Mouse (Mus musculus) neutrophil, adult 5-6 weeks (primary cell): ENCODE results near the gene Pkp1. TPM values are rescaled to one million over a fixed set of nuclear protein-coding genes. Genes with fewer than 3 reads are reported as not detected.

Source experiments
- ATAC-seq: fragments of 151-379, 151-347 bp; 2 replicates; pipeline ENCODE4 v1.8.0; 2017; ENCODE audit warnings: mild to moderate bottlenecking, moderate TSS enrichment; ENCODE audit not compliant: insufficient number of reproducible peaks, poor library complexity, low FRiP score, severe bottlenecking; ENCODE audit errors: extremely low read depth
- total RNA-seq: library from RNA; stranded (forward); fragments of 200-1000 nt; gene quantifications from 2 replicates; pipeline ENCODE4 v1.2.3, GENCODE M21; 2017

Gene Pkp1
- total RNA-seq, 1 experiment from 2014 or later = not detected

DNA sequence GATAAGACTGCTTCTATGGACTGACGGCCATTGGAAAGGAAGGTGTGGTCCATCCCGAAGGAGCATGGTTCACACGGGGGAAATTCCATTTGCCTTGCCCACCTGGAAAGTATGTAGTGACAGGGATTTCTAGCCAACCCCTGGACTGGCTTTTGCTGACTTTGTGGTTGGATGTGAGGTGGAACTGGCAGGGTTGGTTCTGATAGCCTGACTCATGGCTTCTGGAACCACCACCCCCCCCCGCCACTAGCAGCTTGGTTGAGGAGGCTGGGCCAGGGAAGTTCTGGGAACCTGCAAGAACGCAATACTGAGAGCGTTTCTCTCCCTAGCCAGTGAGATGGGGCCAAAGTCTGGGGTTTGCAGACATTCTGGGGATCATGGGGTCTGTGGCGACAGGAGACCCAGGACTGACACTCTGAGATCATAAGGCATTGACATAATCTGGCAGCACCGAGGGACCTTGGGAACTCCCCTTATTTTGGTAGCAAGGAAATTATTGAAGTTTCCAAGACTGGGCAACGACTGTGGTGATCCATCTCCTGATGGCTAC lies 55.1 kb downstream of the Pkp1 start:
- ATAC-seq = no peak

DNA sequence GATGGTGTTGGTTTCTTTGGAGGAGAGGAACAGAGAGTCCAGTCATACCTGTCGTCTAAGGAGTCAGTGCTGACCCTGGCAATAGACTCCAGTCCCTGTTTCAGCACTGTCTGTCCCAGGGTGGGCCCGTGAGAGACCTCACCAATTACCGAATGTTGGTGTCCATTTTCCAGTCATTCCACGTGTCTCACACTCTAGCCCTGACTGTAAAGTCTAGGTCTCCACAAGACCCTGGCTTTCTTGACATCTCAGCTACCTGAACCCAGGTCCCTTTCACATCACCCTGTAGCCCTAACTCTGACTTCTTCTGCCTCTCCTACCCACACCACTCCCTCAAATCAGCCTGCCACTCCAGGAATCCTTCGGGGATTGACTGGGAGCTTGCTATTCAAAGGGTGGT lies 56.4 kb downstream of the Pkp1 start:
- no peak for ATAC-seq

DNA sequence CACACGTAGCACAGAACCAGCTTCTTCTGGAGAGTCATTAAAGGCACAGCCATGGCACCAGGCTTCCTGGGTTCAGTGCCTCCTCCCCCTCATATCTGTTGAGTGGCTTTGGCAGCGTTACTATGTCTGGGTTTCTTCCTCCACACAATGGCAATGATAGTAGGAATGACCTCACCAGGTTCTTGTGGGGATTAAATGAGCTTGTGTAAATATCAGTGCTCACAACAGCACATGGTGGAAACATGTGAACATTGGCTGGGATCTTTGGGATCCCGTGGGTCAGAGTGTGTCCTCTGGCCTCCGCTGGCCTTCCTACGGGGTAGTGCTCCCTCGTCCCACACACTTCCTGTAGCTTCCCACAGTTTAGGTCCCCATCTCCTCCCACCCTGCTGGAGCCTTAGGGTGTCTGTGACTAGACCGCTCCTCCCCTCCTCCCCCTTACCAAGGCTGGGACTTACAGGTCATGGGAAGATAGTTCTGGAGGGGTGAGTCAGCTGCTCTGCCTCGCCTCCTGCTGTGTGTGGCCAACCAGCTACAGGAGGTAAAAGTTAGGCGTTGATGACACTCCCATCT lies 56.9 kb downstream of the Pkp1 start:
- no peak for ATAC-seq

DNA sequence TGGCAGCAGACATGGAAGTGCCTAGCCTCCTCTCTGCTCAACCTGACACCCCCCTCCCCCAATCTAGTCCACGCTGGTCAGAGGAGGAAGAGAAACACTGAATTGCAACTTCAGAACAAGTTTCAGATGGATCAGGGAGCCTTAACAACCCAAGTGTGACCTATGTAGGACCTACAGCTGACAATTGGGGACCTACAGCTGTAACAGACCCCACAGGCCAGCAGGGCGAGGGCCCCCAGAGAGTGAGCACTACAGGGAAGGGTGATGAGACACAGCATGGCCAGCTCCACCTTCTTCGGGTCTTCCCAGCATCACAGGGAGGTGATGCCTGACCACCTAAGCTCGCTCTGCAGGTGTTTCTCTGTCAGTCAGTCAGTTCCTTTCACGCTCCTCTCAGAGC lies 57.9 kb downstream of the Pkp1 start:
- ATAC-seq = no peak

DNA sequence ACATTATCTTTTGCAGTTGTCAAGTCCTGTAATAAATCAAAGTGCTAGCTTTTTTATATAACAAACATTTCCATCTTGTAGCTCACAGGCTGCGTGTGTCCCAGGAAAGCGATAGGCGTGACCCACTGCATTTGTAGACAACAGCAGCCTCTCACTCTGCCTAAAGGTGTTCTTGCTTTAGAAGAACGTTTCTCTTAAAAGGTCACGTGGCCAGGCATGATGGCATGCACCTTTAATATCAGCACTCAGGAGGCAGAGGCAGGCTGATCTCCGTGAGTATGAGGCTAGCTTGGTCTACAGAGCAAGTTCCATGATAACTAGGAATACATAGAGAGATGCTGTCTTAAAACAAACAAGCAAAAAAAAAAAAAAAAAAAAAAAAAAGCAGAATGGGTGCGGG lies 60.5 kb downstream of the Pkp1 start:
- ATAC-seq = no peak

DNA sequence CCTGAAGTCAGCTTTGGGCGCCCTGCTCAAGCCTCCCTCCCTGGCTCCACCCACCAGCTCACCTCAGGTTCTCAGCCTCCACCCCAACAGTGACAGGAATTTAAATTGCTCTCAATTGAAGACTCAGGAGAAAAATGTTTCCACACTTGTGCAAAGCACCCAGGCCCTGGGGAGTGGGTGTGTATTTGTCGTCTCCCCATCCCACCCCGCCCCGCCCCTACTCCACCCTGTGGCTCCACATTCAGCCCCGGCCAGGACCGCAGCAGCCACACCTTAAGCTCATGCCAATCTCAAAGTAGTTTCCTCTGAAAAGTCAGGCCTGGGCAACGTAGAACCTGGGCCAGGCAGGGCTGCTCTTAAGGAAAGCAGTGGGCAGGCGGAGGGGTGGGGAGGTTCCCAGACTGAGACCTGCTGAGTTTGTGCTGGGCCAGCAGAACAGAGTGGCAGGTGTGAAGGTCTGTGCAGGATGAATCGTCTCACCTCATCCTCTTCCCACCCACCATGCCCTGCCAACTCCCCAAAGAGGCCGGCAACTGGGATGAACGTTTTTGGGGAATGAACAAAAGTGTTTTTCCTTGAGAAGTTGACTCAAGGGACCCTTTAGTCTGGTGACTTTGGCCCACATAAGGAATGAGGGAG lies 61.8 kb downstream of the Pkp1 start:
- no peak for ATAC-seq

DNA sequence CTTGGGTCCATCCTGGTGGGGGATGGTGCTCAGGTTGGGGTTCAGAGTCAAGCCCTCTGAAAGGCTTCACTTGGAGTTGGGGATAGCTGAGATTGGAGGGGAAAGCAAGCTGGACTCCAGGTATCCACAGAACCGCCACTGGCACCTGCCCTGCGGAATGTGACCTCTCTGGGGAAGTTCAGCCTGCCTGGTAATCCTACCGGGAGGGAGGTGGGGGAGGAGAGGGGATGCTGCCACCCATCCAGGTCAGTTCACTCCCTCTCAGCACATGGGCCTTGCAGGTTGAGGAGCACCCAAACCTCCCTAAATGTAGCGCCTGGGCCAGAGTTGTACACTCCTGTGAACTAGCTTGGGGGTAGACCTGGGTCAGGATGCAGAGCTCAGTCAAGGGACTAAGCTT lies 62.9 kb downstream of the Pkp1 start:
- ATAC-seq = no peak

DNA sequence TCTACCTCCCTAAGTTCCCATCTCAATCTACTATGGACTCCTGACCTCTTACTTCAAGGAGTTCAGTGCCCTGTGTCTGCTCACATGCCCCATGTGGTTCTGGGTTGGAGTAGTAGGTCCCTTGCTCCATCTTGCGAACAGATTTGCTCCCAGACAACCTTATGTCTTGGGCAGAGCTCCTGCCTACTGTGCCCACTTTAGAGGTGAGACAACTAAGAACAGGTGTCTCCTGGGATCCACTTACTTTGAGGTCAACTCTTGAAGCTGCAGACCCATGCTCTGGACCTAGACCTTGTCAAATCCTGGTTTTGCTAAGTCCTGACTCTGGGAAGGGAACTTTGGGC lies 63.7 kb downstream of the Pkp1 start:
- no peak for ATAC-seq

DNA sequence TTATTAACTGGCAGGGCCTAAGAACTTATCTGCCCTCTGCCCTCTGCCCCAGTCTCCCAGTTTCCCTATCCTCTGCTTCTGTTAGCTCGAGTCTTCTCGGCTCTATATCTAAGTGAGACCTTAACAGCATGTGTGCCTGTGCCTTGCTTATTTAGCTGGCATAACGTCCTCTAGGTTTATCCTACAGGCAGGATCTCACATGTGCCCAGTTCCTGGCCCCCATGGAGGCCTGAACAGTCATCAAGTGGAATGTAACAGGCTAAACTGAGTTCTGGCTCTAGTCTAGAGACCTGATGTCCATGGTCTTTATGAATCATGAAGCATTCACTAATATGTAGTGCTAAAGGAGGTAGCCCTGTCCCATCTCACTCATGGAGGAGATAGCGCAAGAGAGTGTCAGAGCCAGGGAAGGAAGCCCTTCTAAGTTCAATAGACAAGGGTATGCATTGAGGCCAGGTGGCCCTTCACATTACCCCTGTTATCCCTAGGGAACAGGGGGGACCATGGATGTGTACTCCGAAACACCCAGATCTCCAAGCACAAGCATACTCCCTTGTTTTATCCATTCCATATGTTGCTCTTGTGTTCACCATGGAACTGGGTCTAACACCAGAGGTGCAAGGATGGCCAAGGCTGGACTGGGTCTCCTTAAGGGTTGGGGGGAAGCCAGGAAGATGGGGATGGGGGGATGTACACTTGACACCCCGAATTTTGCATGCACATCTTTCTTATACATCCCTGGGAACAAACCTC lies 64.2 kb downstream of the Pkp1 start:
- no peak for ATAC-seq

DNA sequence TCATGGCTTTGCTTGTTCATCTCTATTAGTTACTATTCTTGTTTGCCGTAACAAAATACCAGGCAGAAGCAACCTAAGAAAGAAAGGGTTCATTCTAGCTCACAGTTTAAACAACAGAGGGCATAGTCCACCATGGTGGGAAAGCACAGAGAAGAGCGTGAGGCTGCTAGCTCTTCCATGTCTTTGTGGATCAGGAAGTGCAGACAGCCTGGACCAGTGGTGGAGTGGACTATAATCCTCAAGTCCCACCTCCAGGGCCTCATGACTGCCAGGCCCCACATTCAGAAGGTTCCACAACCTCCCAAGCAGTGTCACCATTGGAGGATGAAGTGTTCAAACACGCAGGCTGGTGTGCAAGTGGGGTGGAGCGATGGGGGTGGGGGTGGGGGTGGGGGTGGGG lies 65.8 kb downstream of the Pkp1 start:
- no peak for ATAC-seq

DNA sequence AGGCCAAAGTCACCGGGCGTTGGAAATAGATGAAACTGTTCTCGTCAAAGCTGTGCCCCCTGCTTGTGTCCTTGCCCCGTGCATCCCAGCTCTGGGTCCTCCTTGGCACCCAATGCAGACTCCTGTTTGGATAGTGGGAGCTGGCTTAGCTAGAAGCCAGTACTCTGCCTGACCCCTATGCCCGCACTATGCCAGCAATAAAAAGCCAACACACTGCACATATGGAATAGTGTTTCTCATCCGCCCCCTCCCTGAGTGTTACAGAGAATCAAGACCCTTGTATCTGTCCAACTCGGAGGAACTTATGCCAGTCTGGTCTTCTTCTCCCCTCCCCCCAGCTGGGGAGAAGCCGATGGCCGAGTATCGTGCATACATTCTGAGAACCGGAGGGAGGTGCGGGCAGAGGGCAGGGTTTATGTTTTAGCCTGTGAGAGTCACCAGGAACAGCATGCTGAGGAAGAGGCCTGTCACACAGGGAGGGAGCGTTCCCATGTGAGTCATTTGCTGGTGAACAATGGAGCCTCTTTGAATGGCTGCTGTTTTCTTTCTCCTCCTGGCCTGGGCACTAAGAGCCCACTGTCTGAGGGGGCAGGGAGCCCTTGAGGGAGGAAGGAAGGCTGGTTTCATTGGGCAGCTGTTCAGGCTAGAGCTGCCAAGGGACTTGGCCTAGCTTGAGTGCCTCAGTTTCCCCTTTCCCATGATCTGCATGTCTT lies 66.8 kb downstream of the Pkp1 start:
- no peak for ATAC-seq

DNA sequence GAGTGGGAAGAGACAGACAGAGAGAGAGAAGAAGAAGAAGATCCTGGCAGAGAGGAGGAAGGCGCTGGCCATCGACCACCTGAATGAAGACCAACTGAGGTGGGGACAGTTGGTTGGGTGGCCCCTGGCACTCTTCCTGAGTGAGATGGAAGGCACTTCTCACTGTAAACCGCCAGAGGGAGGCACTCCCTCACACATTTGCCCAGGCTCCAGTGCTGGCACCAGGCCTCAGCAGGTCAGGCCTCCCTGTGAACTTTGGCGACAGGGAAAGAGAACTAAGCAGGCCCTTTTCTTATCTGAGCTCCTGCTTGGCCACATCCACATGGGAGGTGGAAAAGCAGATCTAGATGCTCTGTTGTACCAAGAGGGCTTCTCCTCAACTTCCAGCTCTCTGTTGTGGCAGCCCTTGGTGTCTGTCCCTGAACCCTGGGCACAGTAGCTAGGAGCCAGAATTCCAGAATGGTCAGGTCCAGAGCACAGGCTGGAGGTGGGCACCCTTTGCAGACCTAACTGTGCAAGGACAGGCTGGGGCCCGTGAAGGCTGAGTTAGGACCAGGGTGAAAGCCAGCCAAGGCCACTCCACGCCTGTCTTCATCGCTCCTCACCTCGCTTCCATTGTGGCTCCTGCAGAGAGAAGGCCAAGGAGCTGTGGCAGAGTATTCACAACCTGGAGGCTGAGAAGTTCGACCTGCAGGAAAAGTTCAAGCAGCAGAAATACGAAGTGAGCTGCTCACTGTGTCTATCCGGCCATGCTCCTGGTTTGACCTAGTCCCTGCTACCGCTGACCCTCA lies 68.1 kb downstream of the Pkp1 start:
- ATAC-seq = no peak

DNA sequence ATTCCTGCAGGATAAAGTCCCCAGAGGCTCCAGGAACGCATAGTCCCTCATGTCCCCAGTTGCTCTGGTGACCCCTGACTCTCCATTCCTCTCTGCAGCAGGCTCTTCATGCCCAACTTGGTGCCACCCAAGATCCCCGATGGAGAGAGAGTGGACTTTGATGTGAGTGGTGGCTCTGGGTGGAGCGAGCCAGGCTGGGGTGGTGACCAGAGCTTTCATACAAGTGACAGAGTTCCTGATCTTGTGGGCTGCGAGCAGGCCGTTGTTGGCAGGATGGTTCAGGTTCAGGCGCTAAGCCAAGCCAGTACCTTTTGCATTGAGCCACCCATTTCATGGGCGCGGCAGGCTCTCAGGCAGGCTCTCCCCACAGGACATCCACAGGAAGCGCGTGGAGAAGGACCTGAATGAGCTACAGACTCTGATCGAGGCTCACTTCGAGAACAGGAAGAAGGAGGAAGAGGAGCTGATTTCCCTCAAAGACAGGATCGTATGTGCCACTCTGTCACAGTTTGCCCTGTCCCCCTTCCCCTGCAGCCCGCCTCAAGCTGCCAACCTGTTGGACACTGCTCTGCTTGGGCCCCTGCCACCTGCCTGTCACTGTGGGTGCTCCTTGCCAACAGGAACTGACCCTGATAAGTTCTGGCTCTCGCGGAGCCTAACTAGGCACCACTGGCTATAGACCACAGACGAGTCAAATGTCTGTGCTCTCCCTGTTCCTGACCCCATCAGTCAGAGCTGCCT lies 71.2 kb downstream of the Pkp1 start:
- ATAC-seq = no peak

DNA sequence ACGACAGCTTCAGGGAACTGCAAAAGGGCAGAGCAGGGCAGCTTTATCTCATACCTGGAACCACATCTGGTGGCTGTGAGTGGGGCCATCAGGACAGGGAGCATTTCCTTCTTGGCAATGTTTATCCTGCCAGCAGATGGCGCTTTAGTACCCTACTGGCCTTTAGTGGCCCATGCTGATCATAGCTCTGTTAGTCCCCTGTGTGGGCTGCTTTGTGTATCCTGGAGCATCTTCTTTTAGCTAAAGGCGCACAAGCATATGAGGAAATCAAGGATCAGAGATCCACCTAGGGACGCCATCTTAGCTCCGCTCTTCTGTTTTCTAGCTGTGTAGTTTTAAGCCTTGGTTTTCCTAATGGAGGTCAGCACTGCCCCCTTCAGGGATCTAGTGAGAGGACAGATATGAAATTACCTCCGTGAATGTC lies 71.9 kb downstream of the Pkp1 start:
- ATAC-seq = 0 out of 2 replicates have a peak, but pooled peaks have one; percentile 23

DNA sequence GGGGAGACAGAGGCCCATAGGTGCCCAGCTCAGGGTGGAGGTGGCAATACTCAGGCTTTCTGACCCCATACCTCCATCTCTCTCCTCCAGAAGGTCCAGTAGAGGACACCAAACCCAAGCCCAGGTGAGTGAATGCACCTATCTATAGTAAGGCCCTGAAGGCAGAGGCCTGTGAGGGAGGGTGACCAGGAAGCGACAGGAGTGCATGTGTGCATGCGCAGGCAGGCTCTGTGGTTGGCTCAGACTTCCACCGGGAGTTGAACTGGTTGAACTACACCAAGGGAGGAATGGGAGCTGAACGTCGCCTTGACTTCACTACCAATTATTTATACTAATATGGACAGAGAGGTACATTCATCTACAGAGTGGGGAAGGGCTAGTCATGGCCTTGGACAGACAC lies 72.4 kb downstream of the Pkp1 start:
- no peak for ATAC-seq

DNA sequence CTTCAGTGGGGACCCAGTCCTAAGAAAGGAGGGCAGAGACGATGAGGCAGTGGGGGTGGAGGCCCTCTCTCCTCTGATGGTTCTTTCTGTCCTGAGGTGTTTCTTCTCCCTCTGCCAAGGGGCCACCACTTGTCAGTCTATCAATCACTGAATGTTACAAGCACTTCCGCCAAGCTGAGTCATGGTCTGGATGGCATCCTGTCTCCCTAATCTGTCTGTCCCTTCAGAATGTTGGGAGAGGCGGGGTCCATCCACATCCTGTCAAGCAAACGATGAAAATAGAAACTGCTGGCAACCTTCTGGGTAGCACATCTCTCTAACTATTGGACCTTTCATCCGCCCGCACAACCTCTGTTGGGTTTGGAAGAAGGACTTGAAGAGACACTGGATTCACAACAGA lies 74.5 kb downstream of the Pkp1 start:
- ATAC-seq = no peak

DNA sequence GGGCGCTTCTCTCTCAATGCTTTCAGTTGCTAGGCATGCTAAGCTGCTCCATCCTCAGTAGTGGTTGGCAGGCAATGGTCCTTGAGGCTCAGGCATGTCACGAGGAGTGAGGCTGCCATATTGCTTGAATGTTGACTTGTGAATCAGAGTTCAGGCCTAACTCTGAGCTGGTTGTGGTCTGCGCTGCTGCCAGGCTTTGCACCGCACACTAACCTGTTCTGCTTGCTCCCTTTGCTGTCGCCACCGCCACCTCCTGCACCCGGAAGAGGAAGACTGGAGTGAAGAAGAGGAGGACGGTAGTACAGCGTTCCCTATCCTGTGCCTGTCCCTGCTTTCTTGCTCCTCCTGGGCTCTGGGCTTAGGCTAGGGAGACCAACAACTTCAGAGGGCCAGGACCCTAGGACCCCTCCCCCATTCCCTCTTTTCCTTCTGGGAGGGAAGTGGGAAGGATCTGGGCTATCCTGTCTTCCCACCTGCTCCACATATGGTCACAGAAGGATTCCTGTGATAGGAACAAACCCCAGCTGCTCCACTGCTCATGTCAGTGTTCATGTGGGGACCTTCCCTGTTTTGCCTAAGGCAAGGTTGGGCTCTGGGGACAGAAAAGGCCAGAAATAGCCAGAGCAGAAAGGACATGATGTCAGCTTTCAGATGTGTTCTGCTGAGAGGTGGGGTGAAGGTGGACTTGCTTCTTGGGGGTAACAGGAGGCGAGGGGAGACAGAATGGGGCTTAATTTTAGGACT lies 75.3 kb downstream of the Pkp1 start:
- ATAC-seq = no peak
